Mouse (Mus musculus) erythroblast, adult 5-6 weeks (primary cell): Measurements from ENCODE around the gene Sbk2. TPM values are rescaled to one million over a fixed set of nuclear protein-coding genes. Genes with fewer than 3 reads are reported as not detected.

ENCODE experiments used
- ATAC-seq: replicated peaks from 2 replicates; pipeline ENCODE4 v1.8.0; 2016; ENCODE audit warnings: moderate number of reproducible peaks, mild to moderate bottlenecking, moderate TSS enrichment, inconsistent platforms; ENCODE audit not compliant: poor library complexity, low FRiP score, severe bottlenecking
- total RNA-seq, 2 experiments: library from RNA; stranded (forward) in 1 of 2; stranded (reverse) in 1 of 2; fragments of 150-400 nt in 1 of 2; fragments of 200-764, 138-1000 nt in 1 of 2; gene quantifications; 2 replicates each; pipeline versions ENCODE4 v1.2.3 to v1.2.4; 2015 to 2017; ENCODE audit warnings: low replicate concordance in 2 of 2

Gene Sbk2
- total RNA-seq, 2 experiments from 2014 or later = not detected

GRCm38 (mm10) chr7:4899649-4900522, 64.3 kb downstream of the Sbk2 start:
- no peak; the same call in 1 of the 2 replicates for ATAC-seq

- ATAC-seq = no peak
Measured at GRCm38 (mm10) chr7:4898851-4899648, 65.2 kb downstream of the Sbk2 start.

GRCm38 (mm10) chr7:4895186-4895585, 69.0 kb downstream of the Sbk2 start:
- ATAC-seq = no peak

Other genes starting within 250 kb of the Sbk2 start
Only the 30 nearest of the 32 such genes appear.
- 11.3 and 15.9 TPM in 2 replicates for gene Kmt5c, start 224.3 kb downstream of the Sbk2 start, total RNA-seq (2015; ENCODE audit: low replicate concordance)
- gene Kmt5c, start 224.3 kb downstream of the Sbk2 start, total RNA-seq (2017; ENCODE audit: low replicate concordance) = 32.0 and 42.2 TPM in 2 replicates
- 33.2 and 44.4 TPM in 2 replicates for gene Cox6b2, start 211.3 kb downstream of the Sbk2 start, total RNA-seq (2015; ENCODE audit: low replicate concordance)
- gene Cox6b2, start 211.3 kb downstream of the Sbk2 start, total RNA-seq (2017; ENCODE audit: low replicate concordance) = 18.8 and 22.3 TPM in 2 replicates
- gene Fam71e2, start 193.1 kb downstream of the Sbk2 start, total RNA-seq (2015; ENCODE audit: low replicate concordance) = not detected in 2 replicates
- not detected in 2 replicates for gene Fam71e2, start 193.1 kb downstream of the Sbk2 start, total RNA-seq (2017; ENCODE audit: low replicate concordance)
- not detected in 2 replicates for gene Il11, start 181.5 kb downstream of the Sbk2 start, total RNA-seq (2015; ENCODE audit: low replicate concordance)
- not detected in 2 replicates for gene Il11, start 181.5 kb downstream of the Sbk2 start, total RNA-seq (2017; ENCODE audit: low replicate concordance)
- gene Tmem190, start 181.5 kb downstream of the Sbk2 start, total RNA-seq (2015; ENCODE audit: low replicate concordance) = not detected in 2 replicates
- gene Tmem190, start 181.5 kb downstream of the Sbk2 start, total RNA-seq (2017; ENCODE audit: low replicate concordance) = not detected in 2 replicates
- gene Tmem238, start 174.8 kb downstream of the Sbk2 start, total RNA-seq (2015; ENCODE audit: low replicate concordance) = 4.0 and 7.5 TPM in 2 replicates
- 0.17 and 1.1 TPM in 2 replicates for gene Tmem238, start 174.8 kb downstream of the Sbk2 start, total RNA-seq (2017; ENCODE audit: low replicate concordance)
- gene Rpl28, start 171.5 kb downstream of the Sbk2 start, total RNA-seq (2015; ENCODE audit: low replicate concordance) = 304 and 336 TPM in 2 replicates
- 65.4 and 203 TPM in 2 replicates for gene Rpl28, start 171.5 kb downstream of the Sbk2 start, total RNA-seq (2017; ENCODE audit: low replicate concordance)
- 167 and 232 TPM in 2 replicates for gene Ube2s, start 151.8 kb downstream of the Sbk2 start, total RNA-seq (2015; ENCODE audit: low replicate concordance)
- gene Ube2s, start 151.8 kb downstream of the Sbk2 start, total RNA-seq (2017; ENCODE audit: low replicate concordance) = 97.4 and 134 TPM in 2 replicates
- not detected in 2 replicates for gene Shisa7, start 119.7 kb downstream of the Sbk2 start, total RNA-seq (2015; ENCODE audit: low replicate concordance)
- not detected in 2 replicates for gene Shisa7, start 119.7 kb downstream of the Sbk2 start, total RNA-seq (2017; ENCODE audit: low replicate concordance)
- gene Isoc2b, start 94.1 kb downstream of the Sbk2 start, total RNA-seq (2015; ENCODE audit: low replicate concordance) = 2.3 and 3.3 TPM in 2 replicates
- 5.1 and 13.9 TPM in 2 replicates for gene Isoc2b, start 94.1 kb downstream of the Sbk2 start, total RNA-seq (2017; ENCODE audit: low replicate concordance)
- gene Isoc2a, start 87.3 kb downstream of the Sbk2 start, total RNA-seq (2015; ENCODE audit: low replicate concordance) = not detected in 2 replicates
- gene Isoc2a, start 87.3 kb downstream of the Sbk2 start, total RNA-seq (2017; ENCODE audit: low replicate concordance) = 2.4 and 3.2 TPM in 2 replicates
- not detected in 2 replicates for gene Gm36210, start 57.9 kb downstream of the Sbk2 start, total RNA-seq (2015; ENCODE audit: low replicate concordance)
- not detected in 2 replicates for gene Gm36210, start 57.9 kb downstream of the Sbk2 start, total RNA-seq (2017; ENCODE audit: low replicate concordance)
- 1.7 and 2.3 TPM in 2 replicates for gene Zfp628, start 49.2 kb downstream of the Sbk2 start, total RNA-seq (2015; ENCODE audit: low replicate concordance)
- gene Zfp628, start 49.2 kb downstream of the Sbk2 start, total RNA-seq (2017; ENCODE audit: low replicate concordance) = 1.5 and 2.0 TPM in 2 replicates
- gene Nat14, start 42.4 kb downstream of the Sbk2 start, total RNA-seq (2015; ENCODE audit: low replicate concordance) = 1.7 TPM in 1 of 2 replicates, not detected in the other
- gene Nat14, start 42.4 kb downstream of the Sbk2 start, total RNA-seq (2017; ENCODE audit: low replicate concordance) = 2.5 TPM in 1 of 2 replicates, not detected in the other
- not detected in 2 replicates for gene Ssc5d, start 38.6 kb downstream of the Sbk2 start, total RNA-seq (2015; ENCODE audit: low replicate concordance)
- gene Ssc5d, start 38.6 kb downstream of the Sbk2 start, total RNA-seq (2017; ENCODE audit: low replicate concordance) = 0.28 TPM in 1 of 2 replicates, not detected in the other
- not detected in 2 replicates for gene Sbk3, start 6.8 kb upstream of the Sbk2 start, total RNA-seq (2015; ENCODE audit: low replicate concordance)
- gene Sbk3, start 6.8 kb upstream of the Sbk2 start, total RNA-seq (2017; ENCODE audit: low replicate concordance) = not detected in 2 replicates
- gene Zfp579, start 31.8 kb upstream of the Sbk2 start, total RNA-seq (2015; ENCODE audit: low replicate concordance) = 1.3 TPM in 1 of 2 replicates, not detected in the other
- gene Zfp579, start 31.8 kb upstream of the Sbk2 start, total RNA-seq (2017; ENCODE audit: low replicate concordance) = 0.84 and 1.4 TPM in 2 replicates
- gene Zfp524, start 50.0 kb upstream of the Sbk2 start, total RNA-seq (2015; ENCODE audit: low replicate concordance) = 4.6 and 10.2 TPM in 2 replicates
- 4.6 and 7.8 TPM in 2 replicates for gene Zfp524, start 50.0 kb upstream of the Sbk2 start, total RNA-seq (2017; ENCODE audit: low replicate concordance)
- 6.7 and 9.2 TPM in 2 replicates for gene Fiz1, start 50.3 kb upstream of the Sbk2 start, total RNA-seq (2015; ENCODE audit: low replicate concordance)
- 2.6 and 4.2 TPM in 2 replicates for gene Fiz1, start 50.3 kb upstream of the Sbk2 start, total RNA-seq (2017; ENCODE audit: low replicate concordance)
- not detected in 2 replicates for gene Gm44973, start 51.1 kb upstream of the Sbk2 start, total RNA-seq (2015; ENCODE audit: low replicate concordance)
- not detected in 2 replicates for gene Gm44973, start 51.1 kb upstream of the Sbk2 start, total RNA-seq (2017; ENCODE audit: low replicate concordance)
- gene Zfp865, start 56.0 kb upstream of the Sbk2 start, total RNA-seq (2015; ENCODE audit: low replicate concordance) = 2.3 and 3.1 TPM in 2 replicates
- gene Zfp865, start 56.0 kb upstream of the Sbk2 start, total RNA-seq (2017; ENCODE audit: low replicate concordance) = 1.7 and 2.2 TPM in 2 replicates
- gene Ccdc106, start 56.1 kb upstream of the Sbk2 start, total RNA-seq (2015; ENCODE audit: low replicate concordance) = not detected in 2 replicates
- gene Ccdc106, start 56.1 kb upstream of the Sbk2 start, total RNA-seq (2017; ENCODE audit: low replicate concordance) = not detected in 2 replicates
- not detected in 2 replicates for gene 4632433K11Rik, start 69.7 kb upstream of the Sbk2 start, total RNA-seq (2015; ENCODE audit: low replicate concordance)
- gene 4632433K11Rik, start 69.7 kb upstream of the Sbk2 start, total RNA-seq (2017; ENCODE audit: low replicate concordance) = 0.60 TPM in 1 of 2 replicates, not detected in the other
- not detected in 2 replicates for gene Zfp784, start 74.0 kb upstream of the Sbk2 start, total RNA-seq (2015; ENCODE audit: low replicate concordance)
- 0.84 TPM in 1 of 2 replicates, not detected in the other for gene Zfp784, start 74.0 kb upstream of the Sbk2 start, total RNA-seq (2017; ENCODE audit: low replicate concordance)
- gene Zfp580, start 87.1 kb upstream of the Sbk2 start, total RNA-seq (2015; ENCODE audit: low replicate concordance) = not detected in 2 replicates
- 0.26 TPM in 1 of 2 replicates, not detected in the other for gene Zfp580, start 87.1 kb upstream of the Sbk2 start, total RNA-seq (2017; ENCODE audit: low replicate concordance)
- gene U2af2, start 97.7 kb upstream of the Sbk2 start, total RNA-seq (2015; ENCODE audit: low replicate concordance) = 42.3 and 45.8 TPM in 2 replicates
- gene U2af2, start 97.7 kb upstream of the Sbk2 start, total RNA-seq (2017; ENCODE audit: low replicate concordance) = 48.8 and 56.9 TPM in 2 replicates
- gene Epn1, start 115.8 kb upstream of the Sbk2 start, total RNA-seq (2015; ENCODE audit: low replicate concordance) = 42.2 and 42.5 TPM in 2 replicates
- 51.2 and 86.8 TPM in 2 replicates for gene Epn1, start 115.8 kb upstream of the Sbk2 start, total RNA-seq (2017; ENCODE audit: low replicate concordance)
- gene Rfpl4, start 152.5 kb upstream of the Sbk2 start, total RNA-seq (2015; ENCODE audit: low replicate concordance) = not detected in 2 replicates
- gene Rfpl4, start 152.5 kb upstream of the Sbk2 start, total RNA-seq (2017; ENCODE audit: low replicate concordance) = not detected in 2 replicates
- gene Rasl2-9, start 161.5 kb upstream of the Sbk2 start, total RNA-seq (2015; ENCODE audit: low replicate concordance) = not detected in 2 replicates
- gene Rasl2-9, start 161.5 kb upstream of the Sbk2 start, total RNA-seq (2017; ENCODE audit: low replicate concordance) = not detected in 2 replicates
- not detected in 2 replicates for gene Vmn1r55, start 185.3 kb upstream of the Sbk2 start, total RNA-seq (2015; ENCODE audit: low replicate concordance)
- gene Vmn1r55, start 185.3 kb upstream of the Sbk2 start, total RNA-seq (2017; ENCODE audit: low replicate concordance) = not detected in 2 replicates